Mouse (Mus musculus) mesoderm, embryonic 11.5 days (tissue): ENCODE results near the gene Gm49395.

Source experiments
- DNase-seq: peaks from one replicate; pipeline ENCODE4 v3.0.0-alpha.2; 2012; ENCODE audit warnings: low read depth, low spot score

Gm49395 gene

DNA sequence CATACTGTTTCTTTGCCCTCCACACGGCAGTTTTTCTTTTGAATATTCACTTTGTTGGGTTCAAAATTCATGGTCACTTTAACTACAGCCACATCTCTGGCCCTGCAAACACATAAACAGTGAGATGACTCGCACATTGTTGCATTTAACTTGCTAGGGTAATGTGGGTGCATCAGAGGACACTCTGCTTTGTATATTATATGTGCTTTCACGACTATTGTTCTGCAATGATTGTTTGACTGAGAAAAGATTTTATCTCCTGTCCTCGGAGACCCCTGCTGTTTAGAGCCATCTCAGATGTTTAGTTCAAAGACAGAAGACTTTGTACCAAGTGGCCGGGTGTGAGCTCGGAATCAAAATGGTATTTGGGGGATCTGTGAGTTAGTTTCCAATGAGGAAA lies 114.1 kb downstream of the Gm49395 start:
- DNase-seq = no peak

GRCm38 (mm10) chr13:114987161-114987560 lies 114.6 kb downstream of the Gm49395 start:
- DNase-seq = peak; percentile 16
